Mouse (Mus musculus): ENCODE results near the gene Ogfod2. TPM values are rescaled to one million over a fixed set of nuclear protein-coding genes. Genes with fewer than 3 reads are reported as not detected.

Gene Ogfod2
- polyA plus RNA-seq, 1 experiment from 2014 or later: 19.8 TPM

DNA sequence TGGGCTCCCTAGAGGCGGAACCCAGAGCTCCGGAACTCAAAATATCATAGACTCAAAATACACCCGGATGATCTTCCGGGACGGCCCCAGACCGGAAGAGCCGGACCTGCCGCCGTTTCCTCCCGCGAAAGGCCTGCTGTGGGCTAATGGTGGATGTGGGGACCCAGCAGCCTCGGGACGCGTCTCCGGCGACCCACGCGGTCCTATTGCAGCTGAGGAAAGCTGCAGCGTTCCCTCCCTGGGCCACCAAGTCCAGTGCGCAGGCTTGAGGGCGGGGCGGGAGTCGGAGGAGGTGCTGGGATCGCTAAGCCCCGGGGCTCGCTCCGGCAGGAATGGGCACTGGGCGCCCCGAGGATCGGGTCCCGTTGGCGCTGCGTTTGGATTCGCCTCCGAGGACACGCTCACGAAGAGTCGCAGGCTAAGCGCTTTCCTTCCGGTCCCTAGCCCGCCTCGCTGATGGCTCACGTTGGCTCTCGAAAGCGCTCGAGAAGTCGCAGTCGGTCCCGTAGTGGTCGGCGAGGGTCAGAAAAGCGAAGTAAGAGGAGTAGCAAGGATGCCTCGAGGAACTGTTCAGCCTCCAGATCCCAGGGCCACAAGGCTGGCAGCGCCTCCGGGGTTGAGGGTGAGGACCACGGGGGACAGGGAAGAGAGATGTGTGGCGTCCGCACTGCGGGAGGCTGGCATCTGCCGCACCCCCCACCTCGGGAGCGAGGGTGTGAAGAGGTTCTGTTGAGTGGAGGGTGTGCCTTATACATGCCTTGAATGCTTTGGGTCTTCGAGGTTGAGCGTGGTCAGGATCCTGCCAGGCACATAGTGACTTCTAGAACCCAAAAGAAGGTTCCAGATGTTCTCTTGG is 4.1 kb downstream of the Ogfod2 start, which contains the start of gene Arl6ip4:
Gene Arl6ip4 (plus strand): TSS at position 100 of the 856 bp plus-strand sequence.
- Histone ChIP-seq H3K9me3 (replicated peaks; ENCODE audit: control insufficient read depth, low read length) (no peaks in the 10 kb centered on the region), H3K9ac (ENCODE audit: low read length) (peak within 1 kb of the TSS; percentile 86), H3K4me3 (ENCODE audit: low read depth, low read length) (peak within 1 kb of the TSS; percentile 84), H3K4me1 (ENCODE audit: control insufficient read depth, insufficient read depth, low read length) (peaks cover 15% of the 10 kb centered on the region), H3K4me2 (ENCODE audit: low read length) (peak within 1 kb of the TSS; percentile 98), H3K36me3 (ENCODE audit: control insufficient read depth, insufficient read depth, low read length) (peaks cover 43% of the 10 kb centered on the region), H3K27me3 (replicated peaks; ENCODE audit: control insufficient read depth, insufficient read depth, low read length) (no peaks in the 10 kb centered on the region), H3K27ac (ENCODE audit: low read depth, low read length) (peak within 1 kb of the TSS; percentile 72)
- ATAC-seq: peak; percentile 21; the same call in 1 of the 2 replicates
- 2% methylated on average over 64 of the region's 64 CpGs for WGBS
- DNase-seq (ENCODE audit: low spot score): peak; percentile 83

DNA sequence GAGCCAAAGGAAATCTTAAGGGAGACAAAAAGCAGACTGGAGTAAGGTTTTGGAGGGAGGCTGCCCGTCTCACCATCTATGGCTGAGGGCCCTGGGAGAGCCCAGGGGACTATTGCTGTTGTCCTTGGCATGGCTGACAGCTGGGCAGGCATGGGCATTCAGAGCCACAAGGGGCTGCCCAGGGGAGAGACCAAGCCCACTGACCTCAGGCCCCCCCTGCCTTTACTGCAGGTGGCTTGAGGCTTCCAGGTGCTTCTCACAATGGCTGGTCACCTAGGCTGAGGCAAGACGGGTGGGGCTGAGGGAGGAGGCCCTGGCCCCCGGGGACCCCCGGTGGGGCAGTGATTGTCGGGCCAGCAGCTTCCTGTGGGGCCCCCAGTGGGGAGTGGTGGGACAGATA is 7.1 kb downstream of the Ogfod2 start:
- Histone ChIP-seq H3K27ac (ENCODE audit: low read depth, low read length) (no peak overlapping the region), H3K9ac (ENCODE audit: low read length) (no peak overlapping the region), H3K4me3 (ENCODE audit: low read depth, low read length) (no peak overlapping the region), H3K9me3 (replicated peaks; ENCODE audit: control insufficient read depth, low read length) (no peaks in the 10 kb centered on the region), H3K36me3 (ENCODE audit: control insufficient read depth, insufficient read depth, low read length) (peaks cover 71% of the 10 kb centered on the region), H3K27me3 (replicated peaks; ENCODE audit: control insufficient read depth, insufficient read depth, low read length) (no peaks in the 10 kb centered on the region), H3K4me1 (ENCODE audit: control insufficient read depth, insufficient read depth, low read length) (peaks cover 6% of the 10 kb centered on the region), H3K4me2 (ENCODE audit: low read length) (no peak overlapping the region)
- WGBS: 85% methylated on average over 5 of the region's 5 CpGs
- ATAC-seq: no peak
- no peak for DNase-seq (ENCODE audit: low spot score)

DNA sequence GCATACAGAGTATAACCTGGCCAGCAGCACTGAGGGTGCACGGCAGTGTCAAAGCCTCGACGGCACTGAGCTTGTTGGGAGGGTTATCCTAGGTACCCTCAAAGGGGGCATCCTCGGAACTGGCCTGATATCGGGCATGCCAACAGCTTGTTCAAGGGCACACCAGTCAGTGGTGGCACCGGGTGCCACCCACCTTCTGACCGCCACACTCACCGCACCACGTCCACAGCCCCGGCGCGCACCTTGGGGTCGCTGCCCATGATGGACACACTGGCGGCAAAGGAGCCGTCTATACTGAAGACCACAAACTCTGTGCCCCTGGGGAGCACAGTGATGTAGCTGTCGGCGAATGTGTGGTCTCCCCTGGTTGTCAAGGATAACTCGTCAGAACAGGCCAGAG is 10.3 kb downstream of the Ogfod2 start:
- 91% methylated on average over 18 of the region's 18 CpGs for WGBS
- no peak overlapping the region for H3K9ac ChIP-seq (ENCODE audit: low read length)
- no peaks in the 10 kb centered on the region for H3K4me1 ChIP-seq (ENCODE audit: control insufficient read depth, insufficient read depth, low read length)
- peaks cover 81% of the 10 kb centered on the region for H3K36me3 ChIP-seq (ENCODE audit: control insufficient read depth, insufficient read depth, low read length)
- no peak overlapping the region for H3K27ac ChIP-seq (ENCODE audit: low read depth, low read length)
- no peaks in the 10 kb centered on the region for H3K27me3 ChIP-seq (replicated peaks; ENCODE audit: control insufficient read depth, insufficient read depth, low read length)
- no peak overlapping the region for H3K4me2 ChIP-seq (ENCODE audit: low read length)
- H3K4me3 ChIP-seq (ENCODE audit: low read depth, low read length): no peak overlapping the region
- DNase-seq (ENCODE audit: low spot score) (no peak), ATAC-seq (no peak)
- no peaks in the 10 kb centered on the region for H3K9me3 ChIP-seq (replicated peaks; ENCODE audit: control insufficient read depth, low read length)

DNA sequence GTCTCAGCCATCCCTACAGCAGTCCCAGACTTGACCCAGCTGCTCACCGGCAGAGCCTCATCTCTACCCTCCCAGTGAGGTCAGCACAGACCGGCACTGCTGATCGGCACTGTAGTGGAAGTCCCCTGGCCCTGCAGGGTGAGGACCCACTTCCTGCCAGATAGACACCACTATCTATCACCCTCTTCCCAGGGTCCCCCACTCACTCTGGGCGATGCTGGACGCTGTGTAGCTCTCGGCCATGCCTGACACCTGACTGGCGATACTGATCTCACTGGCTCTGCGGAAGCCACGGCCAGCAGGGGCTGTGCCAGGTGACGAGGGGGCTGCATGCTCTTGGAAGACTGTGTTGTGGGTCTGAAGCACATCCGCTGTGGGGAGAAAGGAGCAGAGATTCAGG is 13.0 kb downstream of the Ogfod2 start:
- H3K27me3 ChIP-seq (replicated peaks; ENCODE audit: control insufficient read depth, insufficient read depth, low read length): no peaks in the 10 kb centered on the region
- H3K4me2 ChIP-seq (ENCODE audit: low read length): no peak overlapping the region
- no peaks in the 10 kb centered on the region for H3K4me1 ChIP-seq (ENCODE audit: control insufficient read depth, insufficient read depth, low read length)
- H3K9ac ChIP-seq (ENCODE audit: low read length): no peak overlapping the region
- no peak overlapping the region for H3K27ac ChIP-seq (ENCODE audit: low read depth, low read length)
- no peaks in the 10 kb centered on the region for H3K9me3 ChIP-seq (replicated peaks; ENCODE audit: control insufficient read depth, low read length)
- ATAC-seq (no peak), DNase-seq (ENCODE audit: low spot score) (no peak)
- 93% methylated on average over 11 of the region's 11 CpGs for whole genome bisulfite sequencing
- peaks cover 82% of the 10 kb centered on the region for H3K36me3 ChIP-seq (ENCODE audit: control insufficient read depth, insufficient read depth, low read length)
- no peak overlapping the region for H3K4me3 ChIP-seq (ENCODE audit: low read depth, low read length)

DNA sequence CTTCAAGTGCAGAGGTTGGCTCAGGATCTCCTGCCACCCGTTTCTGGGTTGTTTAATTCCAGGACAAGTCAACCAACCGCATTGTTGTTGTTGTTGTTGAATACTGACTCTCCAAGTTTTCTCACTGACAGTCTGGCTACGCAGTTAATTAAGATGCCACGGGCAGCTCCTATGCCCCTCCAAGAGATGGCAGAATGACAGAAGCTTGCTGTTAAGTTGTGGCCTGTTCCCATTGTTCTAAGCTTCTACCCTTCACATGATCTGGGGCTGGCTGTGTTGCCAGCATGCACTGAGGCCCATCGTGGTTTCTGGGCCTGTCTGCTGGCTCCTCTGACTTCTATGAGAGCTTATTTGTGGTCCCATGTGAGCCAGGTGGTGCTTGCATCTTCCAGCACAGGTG is 22.2 kb downstream of the Ogfod2 start:
- H3K9me3 ChIP-seq (replicated peaks; ENCODE audit: control insufficient read depth, low read length): no peaks in the 10 kb centered on the region
- H3K36me3 ChIP-seq (ENCODE audit: control insufficient read depth, insufficient read depth, low read length): peaks cover 57% of the 10 kb centered on the region
- H3K9ac ChIP-seq (ENCODE audit: low read length): no peak overlapping the region
- DNase-seq (ENCODE audit: low spot score) (no peak), ATAC-seq (no peak)
- H3K4me3 ChIP-seq (ENCODE audit: low read depth, low read length): no peak overlapping the region
- WGBS: 88% methylated on average over 5 of the region's 5 CpGs
- H3K27me3 ChIP-seq (replicated peaks; ENCODE audit: control insufficient read depth, insufficient read depth, low read length): no peaks in the 10 kb centered on the region
- H3K4me1 ChIP-seq (ENCODE audit: control insufficient read depth, insufficient read depth, low read length): no peaks in the 10 kb centered on the region
- no peak overlapping the region for H3K4me2 ChIP-seq (ENCODE audit: low read length)
- H3K27ac ChIP-seq (ENCODE audit: low read depth, low read length): no peak overlapping the region

DNA sequence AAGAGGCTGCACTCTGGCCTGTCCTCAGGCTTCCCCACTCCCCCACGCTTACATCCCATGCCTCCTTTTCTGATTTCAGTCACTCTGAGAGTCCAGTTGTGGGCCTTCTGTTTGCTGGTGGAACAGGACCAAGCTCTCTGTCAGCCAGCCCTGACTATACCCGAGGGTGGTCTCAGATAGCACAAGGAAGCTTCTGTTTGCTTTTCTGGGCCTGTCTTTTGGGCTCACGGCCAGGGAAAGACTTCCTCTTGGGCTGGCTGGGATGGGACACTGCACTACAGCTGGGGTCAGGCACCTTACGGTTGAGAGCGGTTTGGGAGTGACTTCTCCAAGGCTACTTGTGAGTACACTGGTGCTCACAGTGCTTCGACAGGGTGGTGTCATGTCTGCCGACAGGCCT is 26.0 kb downstream of the Ogfod2 start:
- H3K9me3 ChIP-seq (replicated peaks; ENCODE audit: control insufficient read depth, low read length): no peaks in the 10 kb centered on the region
- no peaks in the 10 kb centered on the region for H3K4me1 ChIP-seq (ENCODE audit: control insufficient read depth, insufficient read depth, low read length)
- H3K27me3 ChIP-seq (replicated peaks; ENCODE audit: control insufficient read depth, insufficient read depth, low read length): no peaks in the 10 kb centered on the region
- ATAC-seq (no peak), DNase-seq (ENCODE audit: low spot score) (no peak)
- no peak overlapping the region for H3K4me3 ChIP-seq (ENCODE audit: low read depth, low read length)
- 92% methylated on average over 7 of the region's 7 CpGs for WGBS
- no peak overlapping the region for H3K4me2 ChIP-seq (ENCODE audit: low read length)
- peaks cover 46% of the 10 kb centered on the region for H3K36me3 ChIP-seq (ENCODE audit: control insufficient read depth, insufficient read depth, low read length)
- H3K27ac ChIP-seq (ENCODE audit: low read depth, low read length): no peak overlapping the region
- H3K9ac ChIP-seq (ENCODE audit: low read length): no peak overlapping the region

GRCm38 (mm10) chr5:124149028-124149427 is 36.9 kb downstream of the Ogfod2 start:
- 69% methylated on average over 5 of the region's 5 CpGs for WGBS
- Histone ChIP-seq H3K4me1 (ENCODE audit: control insufficient read depth, insufficient read depth, low read length) (no peaks in the 10 kb centered on the region), H3K27me3 (replicated peaks; ENCODE audit: control insufficient read depth, insufficient read depth, low read length) (no peaks in the 10 kb centered on the region), H3K9ac (ENCODE audit: low read length) (no peak overlapping the region), H3K4me2 (ENCODE audit: low read length) (no peak overlapping the region), H3K36me3 (ENCODE audit: control insufficient read depth, insufficient read depth, low read length) (peaks cover 15% of the 10 kb centered on the region; the same call in 1 of the 2 replicates), H3K27ac (ENCODE audit: low read depth, low read length) (no peak overlapping the region), H3K4me3 (ENCODE audit: low read depth, low read length) (no peak overlapping the region), H3K9me3 (replicated peaks; ENCODE audit: control insufficient read depth, low read length) (no peaks in the 10 kb centered on the region)
- no peak for DNase-seq (ENCODE audit: low spot score)
- ATAC-seq: no peak

GRCm38 (mm10) chr5:124150895-124151294 is 38.8 kb downstream of the Ogfod2 start:
- 82% methylated on average over 7 of the region's 7 CpGs for WGBS

DNA sequence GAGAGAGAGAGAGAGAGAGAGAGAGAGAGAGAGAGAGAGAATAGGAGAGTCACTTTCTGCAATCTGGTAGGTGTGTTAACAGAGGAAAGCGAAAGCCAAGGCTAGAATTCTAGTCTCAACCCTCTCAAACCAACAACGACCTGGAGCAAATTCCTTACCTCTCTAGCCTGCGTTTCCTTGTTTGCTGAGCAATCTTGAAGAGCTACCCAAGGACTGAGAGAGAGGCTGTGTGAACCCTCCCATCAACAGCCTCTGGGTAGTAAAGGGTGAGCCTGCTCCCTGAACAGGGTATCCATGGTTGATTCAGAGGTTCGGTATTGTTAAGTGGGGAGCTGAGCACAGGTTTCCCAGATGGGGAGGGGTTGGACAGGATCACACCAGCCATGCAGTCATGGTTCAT is 40.6 kb downstream of the Ogfod2 start:
- Histone ChIP-seq H3K27ac (ENCODE audit: low read depth, low read length) (no peak overlapping the region), H3K4me3 (ENCODE audit: low read depth, low read length) (no peak overlapping the region)
- WGBS: 95% methylated on average over 4 of the region's 4 CpGs

More at GRCm38 (mm10) chr5:124150895-124151294, 38.8 kb downstream of the Ogfod2 start:
- Histone ChIP-seq H3K4me3 (ENCODE audit: low read depth, low read length) (no peak overlapping the region), H3K4me1 (ENCODE audit: control insufficient read depth, insufficient read depth, low read length) (no peaks in the 10 kb centered on the region), H3K9ac (ENCODE audit: low read length) (no peak overlapping the region), H3K27ac (ENCODE audit: low read depth, low read length) (no peak overlapping the region), H3K36me3 (ENCODE audit: control insufficient read depth, insufficient read depth, low read length) (peaks cover 10% of the 10 kb centered on the region; the same call in 1 of the 2 replicates), H3K9me3 (replicated peaks; ENCODE audit: control insufficient read depth, low read length) (no peaks in the 10 kb centered on the region), H3K27me3 (replicated peaks; ENCODE audit: control insufficient read depth, insufficient read depth, low read length) (no peaks in the 10 kb centered on the region), H3K4me2 (ENCODE audit: low read length) (no peak overlapping the region)
- ATAC-seq (no peak), DNase-seq (ENCODE audit: low spot score) (no peak)

More for the DNA sequence above, 40.6 kb downstream of the Ogfod2 start:
- H3K27me3 ChIP-seq (replicated peaks; ENCODE audit: control insufficient read depth, insufficient read depth, low read length): no peaks in the 10 kb centered on the region
- DNase-seq (ENCODE audit: low spot score) (no peak), ATAC-seq (no peak)
- no peaks in the 10 kb centered on the region for H3K9me3 ChIP-seq (replicated peaks; ENCODE audit: control insufficient read depth, low read length)
- no peak overlapping the region for H3K9ac ChIP-seq (ENCODE audit: low read length)
- no peak overlapping the region for H3K4me2 ChIP-seq (ENCODE audit: low read length)
- peaks cover 8% of the 10 kb centered on the region; the same call in 1 of the 2 replicates for H3K36me3 ChIP-seq (ENCODE audit: control insufficient read depth, insufficient read depth, low read length)
- H3K4me1 ChIP-seq (ENCODE audit: control insufficient read depth, insufficient read depth, low read length): no peaks in the 10 kb centered on the region

Measured in forebrain, embryonic 14.5 days (tissue).